Mouse (Mus musculus): ENCODE results near the gene Cd40lg.

GRCm38 (mm10) chrX:57215495-57215894 is 3.6 kb downstream of the Cd40lg start:
- TF ChIP-seq CTCF (IDR thresholded peaks at IDR 0.05; ENCODE audit: extremely low read depth, insufficient read depth, insufficient read length, insufficient replicate concordance) (no peak), POLR2A (IDR thresholded peaks at IDR 0.05; ENCODE audit: low read depth, low read length) (no peak)

Measured in spleen, adult 2 months (tissue).